Mouse (Mus musculus): ENCODE measurements around the gene Slc25a45. TPM values are rescaled to one million over a fixed set of nuclear protein-coding genes. Genes with fewer than 3 reads are reported as not detected.

Slc25a45 gene
- polyA plus RNA-seq, 1 experiment, result 24.6 TPM

DNA sequence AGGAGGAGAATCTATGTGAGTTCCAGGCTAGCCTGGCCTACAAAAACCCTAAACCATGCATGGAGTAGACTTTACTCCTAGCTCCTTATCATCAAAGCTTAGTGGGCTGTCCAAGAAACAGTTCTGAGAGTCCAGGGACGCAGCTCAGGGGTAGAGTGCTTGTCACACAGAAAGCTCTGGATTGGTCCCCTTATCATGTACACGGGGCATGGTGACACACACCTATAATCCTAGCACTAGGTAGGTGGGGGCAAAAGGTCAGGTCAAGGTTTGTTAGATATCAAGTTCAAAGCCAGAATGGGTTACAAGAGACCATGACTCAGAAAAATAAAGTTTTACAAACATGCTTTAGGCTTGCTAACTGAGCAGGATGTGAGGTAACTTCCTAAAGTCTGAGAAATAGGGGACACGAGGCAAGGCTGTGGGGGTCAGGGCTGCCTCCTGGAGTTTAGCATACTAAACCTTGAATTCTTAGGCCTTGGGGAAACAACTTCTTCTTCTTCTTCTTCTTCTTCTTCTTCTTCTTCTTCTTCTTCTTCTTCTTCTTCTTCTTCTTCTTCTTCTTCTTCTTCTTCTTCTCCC is 9.7 kb downstream of the Slc25a45 start:
- H3K27ac ChIP-seq (ENCODE audit: control insufficient read depth, insufficient read depth, low read depth, low read length, poor library complexity), result peak overlapping the region; percentile 31; the same call in 1 of the 2 replicates
- H3K4me1 ChIP-seq (ENCODE audit: control insufficient read depth, insufficient read depth, low read length), result no peaks in the 10 kb centered on the region; the same call in 1 of the 2 replicates
- 27% methylated on average over 3 of the region's 3 CpGs for WGBS

GRCm38 (mm10) chr19:5889211-5889610 is 11.6 kb downstream of the Slc25a45 start:
- no peaks in the 10 kb centered on the region; the same call in 1 of the 2 replicates for H3K4me1 ChIP-seq (ENCODE audit: control insufficient read depth, insufficient read depth, low read length)
- WGBS, result 86% methylated on average over 4 of the region's 4 CpGs

More for the DNA sequence above, 9.7 kb downstream of the Slc25a45 start:
- no peak overlapping the region for H3K4me3 ChIP-seq (replicated peaks; ENCODE audit: control insufficient read depth, low read depth, low read length)
- TF ChIP-seq CTCF (IDR thresholded peaks at IDR 0.05; ENCODE audit: control insufficient read depth, insufficient read depth, low read length) (no peak), POLR2A (IDR thresholded peaks at IDR 0.05; ENCODE audit: borderline replicate concordance, control insufficient read depth, low read depth, low read length) (no peak)

GRCm38 (mm10) chr19:5891521-5892258 is 14.1 kb downstream of the Slc25a45 start:
- Histone ChIP-seq H3K4me1 (ENCODE audit: control insufficient read depth, insufficient read depth, low read length) (no peaks in the 10 kb centered on the region; the same call in 1 of the 2 replicates), H3K4me3 (replicated peaks; ENCODE audit: control insufficient read depth, low read depth, low read length) (no peak overlapping the region), H3K27ac (ENCODE audit: control insufficient read depth, insufficient read depth, low read depth, low read length, poor library complexity) (no peak overlapping the region)
- TF ChIP-seq CTCF (IDR thresholded peaks at IDR 0.05; ENCODE audit: control insufficient read depth, insufficient read depth, low read length) (no peak), POLR2A (IDR thresholded peaks at IDR 0.05; ENCODE audit: borderline replicate concordance, control insufficient read depth, low read depth, low read length) (no peak)
- 92% methylated on average over 12 of the region's 12 CpGs for WGBS

More at GRCm38 (mm10) chr19:5889211-5889610, 11.6 kb downstream of the Slc25a45 start:
- H3K27ac ChIP-seq (ENCODE audit: control insufficient read depth, insufficient read depth, low read depth, low read length, poor library complexity), result no peak overlapping the region
- no peak overlapping the region for H3K4me3 ChIP-seq (replicated peaks; ENCODE audit: control insufficient read depth, low read depth, low read length)
- no peak for TF ChIP-seq CTCF (IDR thresholded peaks at IDR 0.05; ENCODE audit: control insufficient read depth, insufficient read depth, low read length)
- no peak for TF ChIP-seq POLR2A (IDR thresholded peaks at IDR 0.05; ENCODE audit: borderline replicate concordance, control insufficient read depth, low read depth, low read length)

DNA sequence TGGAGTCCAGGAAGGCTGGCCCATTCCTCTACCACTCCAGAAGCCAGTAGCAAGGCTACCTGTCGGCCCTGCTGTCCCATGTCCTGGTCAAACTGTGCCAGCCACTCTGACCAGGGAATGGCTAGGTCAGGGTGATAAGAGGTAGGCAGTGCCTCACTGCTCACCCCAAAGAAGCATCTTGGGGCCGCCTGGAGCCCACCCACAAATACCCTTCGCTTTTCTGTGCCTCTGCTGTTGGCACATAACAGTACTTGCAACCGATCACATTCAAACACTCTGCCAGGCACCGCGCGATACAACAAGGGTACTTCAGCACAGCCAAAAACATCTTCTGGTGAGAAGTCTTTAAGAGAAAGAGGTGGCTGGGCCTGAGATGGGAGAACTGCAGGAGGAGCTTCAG is 14.7 kb downstream of the Slc25a45 start:
- Histone ChIP-seq H3K27ac (ENCODE audit: control insufficient read depth, insufficient read depth, low read depth, low read length, poor library complexity) (no peak overlapping the region), H3K4me3 (replicated peaks; ENCODE audit: control insufficient read depth, low read depth, low read length) (no peak overlapping the region), H3K4me1 (ENCODE audit: control insufficient read depth, insufficient read depth, low read length) (no peaks in the 10 kb centered on the region; the same call in 1 of the 2 replicates)
- no peak for TF ChIP-seq POLR2A (IDR thresholded peaks at IDR 0.05; ENCODE audit: borderline replicate concordance, control insufficient read depth, low read depth, low read length)
- no peak for TF ChIP-seq CTCF (IDR thresholded peaks at IDR 0.05; ENCODE audit: control insufficient read depth, insufficient read depth, low read length)
- WGBS, result 96% methylated on average over 7 of the region's 7 CpGs

GRCm38 (mm10) chr19:5892735-5893134 is 15.1 kb downstream of the Slc25a45 start:
- no peaks in the 10 kb centered on the region; the same call in 1 of the 2 replicates for H3K4me1 ChIP-seq (ENCODE audit: control insufficient read depth, insufficient read depth, low read length)
- WGBS, result 92% methylated on average over 13 of the region's 13 CpGs
- H3K27ac ChIP-seq (ENCODE audit: control insufficient read depth, insufficient read depth, low read depth, low read length, poor library complexity), result no peak overlapping the region; the same call in 1 of the 2 replicates
- TF ChIP-seq POLR2A (IDR thresholded peaks at IDR 0.05; ENCODE audit: borderline replicate concordance, control insufficient read depth, low read depth, low read length) (no peak), CTCF (IDR thresholded peaks at IDR 0.05; ENCODE audit: control insufficient read depth, insufficient read depth, low read length) (no peak)
- no peak overlapping the region for H3K4me3 ChIP-seq (replicated peaks; ENCODE audit: control insufficient read depth, low read depth, low read length)

- WGBS, result 8% methylated on average over 31 of the region's 31 CpGs
- no peak for TF ChIP-seq POLR2A (IDR thresholded peaks at IDR 0.05; ENCODE audit: borderline replicate concordance, control insufficient read depth, low read depth, low read length)
- no peak for TF ChIP-seq CTCF (IDR thresholded peaks at IDR 0.05; ENCODE audit: control insufficient read depth, insufficient read depth, low read length)
- Histone ChIP-seq H3K4me3 (replicated peaks; ENCODE audit: control insufficient read depth, low read depth, low read length) (peak overlapping the region; percentile 69), H3K4me1 (ENCODE audit: control insufficient read depth, insufficient read depth, low read length) (no peaks in the 10 kb centered on the region; the same call in 1 of the 2 replicates), H3K27ac (ENCODE audit: control insufficient read depth, insufficient read depth, low read depth, low read length, poor library complexity) (no peak overlapping the region; the same call in 1 of the 2 replicates)
Observed at GRCm38 (mm10) chr19:5893282-5894001, 15.8 kb downstream of the Slc25a45 start.

- no peaks in the 10 kb centered on the region; the same call in 1 of the 2 replicates for H3K4me1 ChIP-seq (ENCODE audit: control insufficient read depth, insufficient read depth, low read length)
- H3K27ac ChIP-seq (ENCODE audit: control insufficient read depth, insufficient read depth, low read depth, low read length, poor library complexity), result no peak within 1 kb of the TSS; the same call in 1 of the 2 replicates
- peak within 1 kb of the TSS; percentile 69 for H3K4me3 ChIP-seq (replicated peaks; ENCODE audit: control insufficient read depth, low read depth, low read length)
- TF ChIP-seq POLR2A (IDR thresholded peaks at IDR 0.05; ENCODE audit: borderline replicate concordance, control insufficient read depth, low read depth, low read length) (peak; percentile 82; the same call in 1 of the 2 replicates), CTCF (IDR thresholded peaks at IDR 0.05; ENCODE audit: control insufficient read depth, insufficient read depth, low read length) (no peak)
- 2% methylated on average over 36 of the region's 36 CpGs for WGBS
Observed at GRCm38 (mm10) chr19:5894002-5894678, 16.5 kb downstream of the Slc25a45 start, which contains the start of gene Tigd3. Gene Tigd3 (minus strand): TSS chr19:5894149.
